Mouse (Mus musculus) left cerebral cortex, adult 9 months (tissue): ENCODE measurements around the gene Vmn1r233.

Source experiments
- DNase-seq, 2 experiments: peaks; one replicate each; pipeline ENCODE4 v3.0.0; 2022; ENCODE audit warnings: low spot score in 2 of 2

Gene Vmn1r233

GRCm38 (mm10) chr17:20996364-20996763, at the start of gene Vmn1r233:
Gene Vmn1r233 (minus strand): TSS chr17:20996464.
- DNase-seq = no peak

GRCm38 (mm10) chr17:21018410-21019080, 22.3 kb upstream of the Vmn1r233 start:
- DNase-seq = no peak

- no peak for DNase-seq
Measured at GRCm38 (mm10) chr17:21009726-21010125, 13.5 kb upstream of the Vmn1r233 start.

- peak; percentile 81 to 94 for DNase-seq
Measured at GRCm38 (mm10) chr17:21008382-21009331, 12.4 kb upstream of the Vmn1r233 start, which contains the start of gene Zfp160. Gene Zfp160 (plus strand): TSS chr17:21008903.

GRCm38 (mm10) chr17:20993716-20994115, 2.5 kb downstream of the Vmn1r233 start:
- peak; percentile 11 to 13 for DNase-seq

DNA sequence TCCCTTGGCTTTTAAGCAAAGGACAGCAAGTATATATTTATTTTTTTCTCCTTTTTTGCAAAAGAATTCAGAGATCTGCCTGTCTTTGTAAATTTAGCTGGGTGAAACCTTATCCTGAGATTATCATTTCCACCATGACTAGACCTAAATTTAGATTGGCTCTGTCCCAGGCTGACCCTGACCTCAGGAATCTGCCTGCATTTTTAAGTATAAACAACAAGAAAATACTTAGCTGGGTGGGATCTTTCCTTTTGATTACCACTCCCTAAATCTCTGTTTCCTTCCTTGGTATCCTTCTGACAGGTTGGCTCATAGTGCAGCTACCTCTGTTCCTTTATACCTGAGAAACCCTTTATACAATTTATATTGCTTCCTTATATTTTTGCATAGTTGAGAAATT, 29.6 kb downstream of the Vmn1r233 start:
- no peak for DNase-seq

GRCm38 (mm10) chr17:20965421-20965820, 30.8 kb downstream of the Vmn1r233 start:
- no peak for DNase-seq

DNA sequence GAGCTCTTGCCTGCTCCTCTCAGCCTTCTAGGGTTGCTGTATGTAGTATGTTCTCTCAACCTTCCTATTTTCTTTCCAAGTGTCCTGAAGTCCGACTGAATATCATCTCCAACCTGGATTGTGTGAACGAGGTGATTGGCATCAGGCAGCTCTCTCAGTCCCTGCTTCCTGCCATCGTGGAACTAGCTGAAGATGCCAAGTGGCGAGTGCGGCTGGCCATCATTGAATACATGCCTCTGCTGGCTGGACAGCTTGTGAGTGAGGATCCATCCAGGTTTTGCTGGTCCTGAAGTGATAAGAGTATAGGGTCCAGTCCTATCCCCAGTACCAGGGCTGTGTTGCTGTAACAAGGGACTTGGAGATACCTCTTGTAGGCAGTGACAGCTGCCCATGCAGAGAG, 35.9 kb downstream of the Vmn1r233 start:
- no peak for DNase-seq

DNA sequence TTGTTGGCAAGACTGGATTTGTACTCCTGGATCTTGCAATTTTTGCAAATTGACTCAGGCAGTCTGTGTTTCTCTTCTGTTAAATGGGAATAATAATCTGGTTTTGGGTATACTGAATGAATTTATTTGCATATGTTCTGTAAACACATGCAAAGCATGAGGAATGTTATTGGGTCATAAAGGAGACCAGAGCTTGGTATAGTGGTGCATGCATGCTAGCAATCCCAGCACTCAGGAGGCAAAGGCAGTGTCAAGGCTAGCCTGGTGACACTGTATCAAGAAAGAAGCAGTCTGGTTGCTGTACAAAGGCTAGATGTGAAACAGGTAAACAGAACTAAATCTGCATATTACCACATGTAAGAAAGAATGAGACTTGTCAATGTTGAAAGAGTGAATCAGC, 49.6 kb downstream of the Vmn1r233 start:
- no peak for DNase-seq

DNA sequence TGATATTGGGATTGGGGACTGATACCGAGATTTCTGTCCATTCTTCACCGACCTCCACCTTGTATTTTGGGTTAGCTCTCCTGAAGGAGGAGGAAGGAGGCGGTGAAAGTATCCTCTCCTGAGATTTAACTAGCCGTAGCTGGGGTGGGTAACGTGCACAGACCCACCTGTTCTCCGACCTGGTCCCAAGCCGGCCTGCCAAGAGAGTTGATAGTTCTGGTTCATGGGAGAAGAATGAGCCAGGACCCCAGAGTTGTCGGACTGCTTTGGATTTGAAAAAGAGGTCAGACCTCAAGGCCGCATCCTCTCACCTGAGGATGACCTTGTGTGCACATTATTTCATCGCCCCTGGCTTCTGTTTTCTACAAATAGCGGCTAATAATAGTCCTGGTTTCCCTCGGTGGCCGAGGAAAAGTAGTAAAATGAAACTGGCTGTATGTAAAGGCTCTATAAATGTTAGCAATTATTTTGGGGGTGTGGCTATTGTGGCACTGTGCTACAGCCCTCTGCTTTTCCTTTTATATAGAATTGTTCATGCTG, 50.2 kb downstream of the Vmn1r233 start:
- no peak for DNase-seq

DNA sequence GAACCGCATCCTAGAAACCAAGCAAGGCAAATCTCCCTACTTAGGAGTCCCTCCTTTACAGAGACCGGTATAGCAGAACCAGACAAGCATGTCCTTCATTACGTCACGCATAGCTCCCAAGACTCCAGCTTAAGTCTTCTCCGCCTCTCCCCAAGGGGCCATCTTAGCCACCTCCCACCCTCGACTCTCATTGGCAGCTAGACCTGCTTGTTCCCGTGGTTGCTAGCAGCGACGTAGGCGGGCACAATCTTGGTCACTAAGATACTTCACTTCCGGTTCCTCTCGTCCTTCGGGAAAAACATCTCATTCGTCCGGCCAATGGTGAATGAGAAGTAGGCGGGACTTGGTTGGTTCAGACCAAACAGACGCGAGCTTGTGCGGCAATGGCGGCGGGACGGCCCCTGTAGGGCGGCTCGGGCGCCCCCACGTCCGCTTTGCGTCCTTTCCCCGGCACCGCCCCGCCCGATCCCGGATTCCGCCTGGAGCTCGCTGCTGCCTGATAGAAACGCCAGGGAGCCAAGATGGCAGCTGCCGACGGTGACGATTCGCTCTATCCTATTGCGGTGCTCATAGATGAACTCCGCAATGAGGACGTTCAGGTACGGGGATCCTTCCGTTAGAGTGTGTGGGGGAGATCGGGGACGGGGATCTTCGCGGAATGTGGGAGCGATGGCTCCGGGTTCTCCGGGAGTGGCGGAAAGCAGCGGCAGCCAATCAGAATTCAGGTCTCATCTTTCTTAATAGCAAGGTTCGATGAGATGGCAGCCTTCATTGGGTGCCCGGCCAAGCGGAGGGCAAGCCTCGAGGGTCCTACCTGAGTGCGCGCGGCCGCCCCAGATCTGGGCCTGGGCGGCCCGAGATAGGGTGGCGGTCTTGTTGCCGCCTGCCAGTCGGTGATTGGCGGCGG, 51.0 kb downstream of the Vmn1r233 start, which contains the start of gene Ppp2r1a:
Gene Ppp2r1a (plus strand): TSS at position 327 of the 907 bp plus-strand sequence.
- peak; percentile 100 for DNase-seq

GRCm38 (mm10) chr17:20944226-20944625, 52.0 kb downstream of the Vmn1r233 start:
- DNase-seq = no peak
